7 mouse cellular contexts compared by ENCODE assay signal in the genomic region with DNA sequence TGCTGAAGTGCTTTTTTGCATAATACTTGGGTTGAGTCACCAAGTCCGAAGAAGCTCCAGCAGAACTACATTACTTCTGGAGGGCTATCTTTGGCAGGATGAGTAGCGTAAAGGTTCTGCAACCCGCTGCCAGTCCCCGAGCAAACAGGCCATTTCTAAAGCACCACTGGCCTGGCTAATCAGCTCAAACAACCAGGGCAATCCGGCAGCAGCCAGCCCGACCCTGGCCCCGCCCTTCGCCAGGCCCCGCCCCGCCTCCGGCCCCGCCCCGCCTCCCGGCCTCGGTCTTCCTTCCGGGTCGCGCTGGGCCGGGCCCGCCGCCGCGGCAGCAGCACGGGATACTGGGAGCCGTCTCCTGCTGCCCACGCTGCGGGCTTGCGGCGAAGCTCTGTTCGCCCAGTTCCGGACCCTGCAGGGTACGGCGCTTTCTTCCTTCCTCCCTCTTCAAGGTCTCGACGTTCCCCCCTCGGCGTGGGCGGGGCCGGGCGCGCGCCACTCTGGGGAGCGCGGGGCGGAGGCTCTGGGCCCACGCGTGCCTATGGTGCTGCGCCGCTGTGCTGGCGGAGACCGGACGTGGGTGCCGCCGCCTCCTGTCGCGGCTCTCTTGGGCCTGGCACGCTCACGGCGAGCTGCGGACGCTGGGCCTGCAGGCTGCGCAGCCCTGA. TPM values are rescaled to one million over a fixed set of nuclear protein-coding genes. Genes with fewer than 3 reads are reported as not detected.
DNase-seq lines count a peak whose midpoint lies in the region; ATAC-seq lines count a peak whose summit lies in the region.

TSS of gene Fbxl4 (plus strand) at position 278 of the 665 bp plus-strand sequence.

- peak within 1 kb of the TSS; percentile 11 for H3K27ac ChIP-seq in embryonic facial prominence, embryonic 11.5 days (replicated peaks; ENCODE audit: low read depth, low read length)
- H3K27ac ChIP-seq in limb, embryonic 11.5 days (replicated peaks; ENCODE audit: low read depth, low read length): peak within 1 kb of the TSS; percentile 70
- H3K27ac ChIP-seq in midbrain, embryonic 14.5 days (replicated peaks; ENCODE audit: low read depth, low read length): peak within 1 kb of the TSS; percentile 94

- H3K27me3 ChIP-seq in embryonic facial prominence, embryonic 11.5 days (ENCODE audit: control insufficient read depth, insufficient read depth, low read length): no peaks in the 10 kb centered on the region
- H3K27me3 ChIP-seq in limb, embryonic 11.5 days (ENCODE audit: control insufficient read depth, insufficient read depth, low read length): no peaks in the 10 kb centered on the region
- H3K27me3 ChIP-seq in midbrain, embryonic 14.5 days (ENCODE audit: control insufficient read depth, insufficient read depth, low read length): no peaks in the 10 kb centered on the region

- H3K36me3 ChIP-seq in embryonic facial prominence, embryonic 11.5 days (replicated peaks; ENCODE audit: control insufficient read depth, insufficient read depth, low read depth, low read length): no peaks in the 10 kb centered on the region
- no peaks in the 10 kb centered on the region for H3K36me3 ChIP-seq in limb, embryonic 11.5 days (ENCODE audit: control insufficient read depth, insufficient read depth, low read length)
- no peaks in the 10 kb centered on the region for H3K36me3 ChIP-seq in midbrain, embryonic 14.5 days (ENCODE audit: control insufficient read depth, insufficient read depth, low read length)

- under 1% methylated on average over 31 of the region's 62 CpGs for WGBS in embryonic facial prominence, embryonic 11.5 days
- WGBS in limb, embryonic 11.5 days: under 1% methylated on average over 56 of the region's 62 CpGs
- WGBS in midbrain, embryonic 14.5 days: under 1% methylated on average over 62 of the region's 62 CpGs

- ATAC-seq in embryonic facial prominence, embryonic 11.5 days (replicated peaks; ENCODE audit: insufficient number of reproducible peaks, low FRiP score, low TSS enrichment, low read depth): peak; percentile 95
- peak; percentile 98 for ATAC-seq in limb, embryonic 11.5 days (ENCODE audit: insufficient number of reproducible peaks, low FRiP score, low TSS enrichment, low read depth)
- ATAC-seq in midbrain, embryonic 14.5 days (ENCODE audit: low FRiP score, low TSS enrichment): peak; percentile 96

- H3K4me2 ChIP-seq in embryonic facial prominence, embryonic 11.5 days (ENCODE audit: low read depth, low read length): peak within 1 kb of the TSS; percentile 67
- H3K4me2 ChIP-seq in limb, embryonic 11.5 days (ENCODE audit: low read depth, severe bottlenecking): peak within 1 kb of the TSS; percentile 63
- H3K4me2 ChIP-seq in midbrain, embryonic 14.5 days (ENCODE audit: low read length): peak within 1 kb of the TSS; percentile 62

- no peaks in the 10 kb centered on the region for H3K4me1 ChIP-seq in embryonic facial prominence, embryonic 11.5 days (ENCODE audit: control insufficient read depth, insufficient read depth, low read length)
- H3K4me1 ChIP-seq in limb, embryonic 11.5 days (ENCODE audit: control insufficient read depth, insufficient read depth, low read length): no peaks in the 10 kb centered on the region
- H3K4me1 ChIP-seq in midbrain, embryonic 14.5 days (ENCODE audit: control insufficient read depth, insufficient read depth, low read length): peaks cover 11% of the 10 kb centered on the region

- no peaks in the 10 kb centered on the region for H3K9me3 ChIP-seq in embryonic facial prominence, embryonic 11.5 days (replicated peaks; ENCODE audit: control insufficient read depth, low read length)
- H3K9me3 ChIP-seq in limb, embryonic 11.5 days (ENCODE audit: control insufficient read depth, low read length): no peaks in the 10 kb centered on the region
- H3K9me3 ChIP-seq in midbrain, embryonic 14.5 days (ENCODE audit: control insufficient read depth, low read length): no peaks in the 10 kb centered on the region

- H3K4me3 ChIP-seq in embryonic facial prominence, embryonic 11.5 days (ENCODE audit: low read depth, low read length): peak within 1 kb of the TSS; percentile 71
- peak within 1 kb of the TSS; percentile 82 for H3K4me3 ChIP-seq in limb, embryonic 11.5 days (ENCODE audit: low read depth, low read length)
- H3K4me3 ChIP-seq in midbrain, embryonic 14.5 days (replicated peaks; ENCODE audit: low read depth, low read length): peak within 1 kb of the TSS; percentile 76

- DNase-seq in adrenal gland, postnatal 14 days: peak; percentile 92
- peak; percentile 86 for DNase-seq in embryonic facial prominence, embryonic 11.5 days (ENCODE audit: low spot score)
- DNase-seq in heart, adult 11 months: peak; percentile 99
- peak; percentile 91 for DNase-seq in kidney, adult 18-20 months
- DNase-seq in limb, embryonic 11.5 days (ENCODE audit: low spot score): peak; percentile 93
- DNase-seq in midbrain, embryonic 14.5 days: peak; percentile 90
- DNase-seq in spleen, adult 18-20 months: peak; percentile 82 to 84

- H3K9ac ChIP-seq in embryonic facial prominence, embryonic 11.5 days (replicated peaks; ENCODE audit: low read length): peak within 1 kb of the TSS; percentile 90
- peak within 1 kb of the TSS; percentile 87 for H3K9ac ChIP-seq in limb, embryonic 11.5 days (ENCODE audit: low read length)
- H3K9ac ChIP-seq in midbrain, embryonic 14.5 days (replicated peaks; ENCODE audit: low read length): peak within 1 kb of the TSS; percentile 77

RNA-seq across cellular contexts. Expression of gene Fbxl4, which starts in this region (rescaled TPM):
- 15.6 and 18.2 TPM in 2 replicates for total RNA-seq in adrenal gland, postnatal 14 days (2021)
- polyA plus RNA-seq in embryonic facial prominence, embryonic 11.5 days (2014; fragmentation: Nextera tagmentation; extraction: Ambion mirVana): 7.1 and 9.0 TPM in 2 replicates
- polyA plus RNA-seq in limb, embryonic 11.5 days (2014; fragmentation: Nextera tagmentation; extraction: Ambion mirVana): 7.1 and 7.9 TPM in 2 replicates
- 15.7 and 20.0 TPM in 2 replicates for polyA plus RNA-seq in midbrain, embryonic 14.5 days (2014; fragmentation: Nextera tagmentation; extraction: Ambion mirVana)

Comparison
In these comparisons a context has a peak if more than half of its experiments do, and no peak if none do; other contexts are left out.
1. Peak in every context shown above with its lines: DNase-seq, ATAC-seq, H3K4me3 ChIP-seq and H3K27ac ChIP-seq.
2. H3K27ac ChIP-seq: peak in every context shown above with its lines; median percentile 94 in midbrain, embryonic 14.5 days; 70 in limb, embryonic 11.5 days; 11 in embryonic facial prominence, embryonic 11.5 days.